Mouse (Mus musculus) gastrocnemius, postnatal 36 days (tissue): ENCODE data around the gene 4930470P17Rik. TPM values are rescaled to one million over a fixed set of nuclear protein-coding genes. Genes with fewer than 3 reads are reported as not detected.

ENCODE experiments used
- DNase-seq, 2 experiments: peaks; one replicate each; pipeline ENCODE4 v3.0.0; 2022
- intact Hi-C: fragments of 180-260 bp; cut with DNase I; formaldehyde crosslinking; loops from one replicate; pipeline ENCODE4 v1.15.1; 2025
- total RNA-seq, 2 experiments: library from RNA; stranded (reverse); gene quantifications; 2 replicates each; pipeline ENCODE4 v1.2.3; 2021

4930470P17Rik gene
- total RNA-seq, 2 experiments from 2014 or later: not detected

GRCm38 (mm10) chr2:170584678-170585077, 17.1 kb downstream of the 4930470P17Rik start:
- DNase-seq: no peak
- intact Hi-C loops: no loop called here

GRCm38 (mm10) chr2:170579551-170579950, 22.3 kb downstream of the 4930470P17Rik start:
- intact Hi-C loops: no loop called here
- DNase-seq: no peak

GRCm38 (mm10) chr2:170578588-170578987, 23.2 kb downstream of the 4930470P17Rik start:
- intact Hi-C loops: no loop called here
- no peak for DNase-seq

- DNase-seq: no peak
- intact Hi-C loops: no loop called here
Observed at GRCm38 (mm10) chr2:170577502-170577901, 24.3 kb downstream of the 4930470P17Rik start.

GRCm38 (mm10) chr2:170576077-170576476, 25.7 kb downstream of the 4930470P17Rik start:
- intact Hi-C loops: no loop called here
- no peak for DNase-seq

- no peak for DNase-seq
- intact Hi-C loops: no loop called here
Observed at GRCm38 (mm10) chr2:170564995-170565394, 36.8 kb downstream of the 4930470P17Rik start.

GRCm38 (mm10) chr2:170563956-170564855, 37.6 kb downstream of the 4930470P17Rik start:
- intact Hi-C loops: no loop called here

GRCm38 (mm10) chr2:170552088-170552487, 49.7 kb downstream of the 4930470P17Rik start:
- no peak for DNase-seq
- intact Hi-C loops: no loop called here

More at GRCm38 (mm10) chr2:170563956-170564855, 37.6 kb downstream of the 4930470P17Rik start:
- DNase-seq: no peak

- intact Hi-C loops: no loop called here
Observed at GRCm38 (mm10) chr2:170550240-170550639, 51.6 kb downstream of the 4930470P17Rik start.

GRCm38 (mm10) chr2:170549146-170549545, 52.7 kb downstream of the 4930470P17Rik start:
- intact Hi-C loops: no loop called here

More at GRCm38 (mm10) chr2:170550240-170550639, 51.6 kb downstream of the 4930470P17Rik start:
- no peak for DNase-seq

GRCm38 (mm10) chr2:170548046-170548445, 53.8 kb downstream of the 4930470P17Rik start:
- intact Hi-C loops: no loop called here
- no peak for DNase-seq

More at GRCm38 (mm10) chr2:170549146-170549545, 52.7 kb downstream of the 4930470P17Rik start:
- no peak for DNase-seq

- DNase-seq: no peak
Observed at GRCm38 (mm10) chr2:170547526-170547925, 54.3 kb downstream of the 4930470P17Rik start.

GRCm38 (mm10) chr2:170545745-170546144, 56.1 kb downstream of the 4930470P17Rik start:
- intact Hi-C loops: no loop called here
- no peak for DNase-seq

More at GRCm38 (mm10) chr2:170547526-170547925, 54.3 kb downstream of the 4930470P17Rik start:
- intact Hi-C loops: no loop called here

- no peak for DNase-seq
- intact Hi-C loops: no loop called here
Observed at GRCm38 (mm10) chr2:170544950-170545349, 56.9 kb downstream of the 4930470P17Rik start.

- no peak for DNase-seq
- intact Hi-C loops: no loop called here
Observed at GRCm38 (mm10) chr2:170544159-170544558, 57.7 kb downstream of the 4930470P17Rik start.

GRCm38 (mm10) chr2:170543625-170544024, 58.2 kb downstream of the 4930470P17Rik start:
- intact Hi-C loops: no loop called here
- no peak for DNase-seq

GRCm38 (mm10) chr2:170539211-170539610, 62.6 kb downstream of the 4930470P17Rik start:
- intact Hi-C loops: no loop called here

GRCm38 (mm10) chr2:170535841-170536240, 66.0 kb downstream of the 4930470P17Rik start:
- intact Hi-C loops: no loop called here
- no peak for DNase-seq

More at GRCm38 (mm10) chr2:170539211-170539610, 62.6 kb downstream of the 4930470P17Rik start:
- no peak for DNase-seq

GRCm38 (mm10) chr2:170534803-170535174, 67.0 kb downstream of the 4930470P17Rik start:
- no peak for DNase-seq
- intact Hi-C loops: no loop called here

- DNase-seq: no peak
- intact Hi-C loops: no loop called here
Observed at GRCm38 (mm10) chr2:170534116-170534802, 67.6 kb downstream of the 4930470P17Rik start.

- intact Hi-C loops: no loop called here
- DNase-seq: no peak
Observed at GRCm38 (mm10) chr2:170530256-170530655, 71.6 kb downstream of the 4930470P17Rik start.
